Mouse (Mus musculus): ENCODE data around the gene Faxc.
A peak's percentile ranks its signal among the peaks of the same experiment; 100 is the strongest.

Gene Faxc

GRCm38 (mm10) chr4:21930971-21931771 lies at the start of gene Faxc:
Faxc (plus strand) TSS chr4:21931329.
- DNase-seq (ENCODE audit: low read depth) = peak; percentile 4

GRCm38 (mm10) chr4:21882806-21883205 lies 48.3 kb upstream of the Faxc start:
- no peak for DNase-seq (ENCODE audit: low read depth)

- no peak for DNase-seq (ENCODE audit: low read depth)
These were observed 45.3 kb upstream of the Faxc start for GRCm38 (mm10) chr4:21885831-21886230.

DNA sequence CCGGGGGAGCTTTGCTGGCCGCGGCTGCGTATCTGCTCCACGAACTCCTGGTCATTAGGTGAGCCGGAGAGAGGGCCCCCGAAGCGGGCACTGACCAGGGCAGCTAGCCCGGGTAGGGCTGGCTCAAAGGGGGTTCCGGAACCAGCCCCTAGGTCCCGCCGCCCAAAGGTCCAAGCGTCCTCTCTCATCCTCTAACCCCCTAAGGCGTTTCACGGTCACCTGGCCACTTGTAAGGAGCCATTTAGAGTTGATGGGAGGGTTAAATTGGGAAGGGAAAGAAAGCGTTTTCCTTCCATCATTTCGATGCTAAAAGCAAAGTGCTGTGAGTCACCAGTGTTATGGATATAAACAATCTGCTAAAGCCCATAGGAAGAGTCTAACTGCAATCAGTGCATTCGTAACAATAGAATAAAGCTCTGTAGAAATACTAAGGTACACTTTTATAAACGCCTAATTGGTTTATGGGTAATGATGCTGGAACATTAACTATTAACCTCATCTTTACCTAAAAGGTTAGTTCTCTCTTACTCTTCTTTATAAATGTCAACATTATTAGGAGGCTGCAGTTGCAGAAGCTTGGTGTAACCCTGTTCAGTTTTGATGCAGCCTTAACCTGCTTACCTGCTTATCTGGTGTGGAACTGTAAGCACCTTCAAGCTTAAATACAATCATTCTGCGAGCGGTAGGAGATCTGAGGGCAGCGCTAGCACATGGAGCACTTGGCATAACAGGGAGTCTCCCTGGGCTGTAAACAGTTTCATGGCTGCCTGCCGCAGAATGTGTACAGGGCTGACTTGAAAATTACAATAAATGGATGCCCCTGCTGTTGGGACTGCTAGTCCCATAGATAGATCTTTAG lies 872 bp downstream of the Faxc start:
- no peak for DNase-seq (ENCODE audit: low read depth)

GRCm38 (mm10) chr4:21935378-21935777 lies 4.2 kb downstream of the Faxc start:
- no peak for DNase-seq (ENCODE audit: low read depth)

DNA sequence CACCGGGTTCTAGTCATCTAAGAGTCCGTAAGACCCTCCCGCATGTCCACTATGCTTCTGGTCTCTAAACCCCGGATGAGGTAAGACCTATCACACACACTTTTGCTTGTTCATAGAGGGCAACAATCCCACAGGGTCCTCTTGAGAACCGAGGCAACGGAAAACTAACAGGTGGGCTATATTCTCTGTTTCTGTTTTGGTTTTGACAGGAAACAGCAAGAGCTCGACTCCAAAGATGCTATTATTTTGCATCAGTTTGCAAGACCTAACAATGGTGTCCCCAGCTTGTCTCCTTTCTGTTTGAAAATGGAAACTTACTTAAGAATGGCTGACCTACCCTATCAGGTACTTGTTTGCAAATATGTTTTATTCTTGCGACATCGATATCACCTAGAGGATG lies 5.3 kb downstream of the Faxc start:
- no peak for DNase-seq (ENCODE audit: low read depth)

GRCm38 (mm10) chr4:21937890-21938289 lies 6.8 kb downstream of the Faxc start:
- DNase-seq (ENCODE audit: low read depth) = no peak

- no peak for DNase-seq (ENCODE audit: low read depth)
These were observed 13.5 kb downstream of the Faxc start for GRCm38 (mm10) chr4:21944672-21945071.

GRCm38 (mm10) chr4:21951444-21951843 lies 20.3 kb downstream of the Faxc start:
- DNase-seq (ENCODE audit: low read depth) = peak; percentile 48

- no peak for DNase-seq (ENCODE audit: low read depth)
These were observed 21.1 kb downstream of the Faxc start for GRCm38 (mm10) chr4:21952255-21952654.

- DNase-seq (ENCODE audit: low read depth) = peak; percentile 56
These were observed 26.6 kb downstream of the Faxc start for GRCm38 (mm10) chr4:21957570-21958321.

DNA sequence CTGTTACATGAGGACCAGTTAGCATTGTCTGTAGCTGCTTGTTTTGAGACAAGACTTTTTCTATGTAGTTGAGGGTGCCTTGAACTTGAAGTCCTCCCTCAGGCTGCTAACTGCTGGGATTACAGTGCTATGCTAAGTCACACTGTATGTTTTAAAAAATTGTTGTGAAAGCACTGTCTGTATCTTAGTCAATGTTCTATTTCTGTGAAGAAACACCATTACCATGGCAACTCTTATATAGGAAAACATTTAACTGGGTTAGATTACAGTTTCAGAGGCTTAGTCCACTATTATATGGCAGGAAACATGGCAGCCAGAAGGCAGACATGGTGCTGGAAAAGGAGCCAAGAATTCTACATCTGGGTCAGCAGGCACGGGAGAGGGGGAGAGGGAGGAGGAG lies 40.8 kb downstream of the Faxc start:
- no peak for DNase-seq (ENCODE audit: low read depth)

DNA sequence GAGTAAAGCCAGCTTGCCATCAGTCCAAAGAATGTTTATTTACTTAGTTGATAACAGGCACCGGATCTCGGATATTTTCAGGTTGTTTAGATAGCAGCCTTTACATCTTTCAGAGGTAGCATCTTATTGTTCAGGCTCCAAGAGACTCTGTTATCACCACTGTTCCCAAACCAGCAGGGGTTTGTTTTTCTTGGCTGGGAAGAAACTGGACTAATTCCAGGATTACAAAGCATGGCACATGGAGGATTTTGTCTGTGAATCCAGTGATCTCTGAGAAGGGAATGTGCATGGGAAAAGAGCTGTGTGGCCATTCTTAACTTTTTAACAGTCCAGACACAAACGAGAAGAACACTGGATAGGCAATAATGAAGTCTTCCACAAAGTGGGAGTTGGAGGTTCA lies 43.0 kb downstream of the Faxc start:
- DNase-seq (ENCODE audit: low read depth) = no peak

- no peak for DNase-seq (ENCODE audit: low read depth)
These were observed 49.3 kb downstream of the Faxc start for GRCm38 (mm10) chr4:21980471-21980870.

- DNase-seq (ENCODE audit: low read depth) = no peak
These were observed 51.3 kb downstream of the Faxc start for GRCm38 (mm10) chr4:21982449-21982848.

DNA sequence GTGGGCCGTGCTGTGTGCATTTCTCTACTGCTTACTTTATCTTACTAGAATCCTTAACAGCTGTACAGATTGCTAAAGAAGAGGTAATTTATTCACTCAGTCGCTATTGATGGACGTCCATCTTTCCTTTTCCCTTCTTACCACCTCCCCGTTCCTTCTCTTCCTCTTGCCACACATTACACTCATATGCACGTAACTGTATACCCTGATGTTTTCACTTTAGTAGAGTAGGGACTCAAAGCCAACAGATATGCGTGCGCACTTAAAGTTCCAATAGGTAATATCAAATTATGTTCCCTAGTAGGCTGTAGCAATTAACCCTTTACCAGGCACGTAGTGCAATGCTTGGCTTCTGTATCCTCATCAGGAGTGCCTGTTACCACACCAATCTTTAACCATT lies 55.7 kb downstream of the Faxc start:
- DNase-seq (ENCODE audit: low read depth) = no peak

GRCm38 (mm10) chr4:21987460-21987859 lies 56.3 kb downstream of the Faxc start:
- no peak for DNase-seq (ENCODE audit: low read depth)

- no peak for DNase-seq (ENCODE audit: low read depth)
These were observed 58.5 kb downstream of the Faxc start for GRCm38 (mm10) chr4:21989571-21990091.

DNA sequence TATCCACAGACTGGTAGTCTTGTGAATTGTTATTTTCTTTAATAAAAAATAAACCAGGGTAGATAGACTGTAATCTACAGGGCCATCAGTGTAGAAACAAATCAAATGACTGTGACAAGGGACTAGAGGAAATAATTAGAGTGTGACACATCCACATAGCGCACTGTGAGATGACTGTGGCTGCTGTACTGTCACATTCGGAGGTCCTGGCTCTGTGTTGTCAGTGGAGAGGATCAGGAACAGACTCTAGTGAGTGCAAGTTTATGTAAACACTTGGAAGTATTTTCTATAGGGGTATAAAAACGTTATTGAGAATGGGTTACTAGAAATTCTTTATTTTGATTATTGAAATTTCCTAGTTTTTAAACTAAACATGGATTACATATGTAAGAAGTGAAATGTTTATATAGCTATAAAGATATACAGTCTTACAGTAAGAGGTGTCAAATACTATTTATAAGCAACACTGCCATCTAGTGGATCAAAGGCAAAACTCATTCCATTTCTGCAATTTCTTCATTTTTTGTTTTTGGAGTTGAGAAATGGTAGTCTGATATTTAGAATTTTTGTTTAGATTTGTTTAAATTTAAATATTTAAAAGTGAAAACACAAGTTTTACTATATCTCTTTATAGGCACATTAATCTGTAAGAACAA lies 59.6 kb downstream of the Faxc start:
- DNase-seq (ENCODE audit: low read depth) = peak; percentile 37

DNA sequence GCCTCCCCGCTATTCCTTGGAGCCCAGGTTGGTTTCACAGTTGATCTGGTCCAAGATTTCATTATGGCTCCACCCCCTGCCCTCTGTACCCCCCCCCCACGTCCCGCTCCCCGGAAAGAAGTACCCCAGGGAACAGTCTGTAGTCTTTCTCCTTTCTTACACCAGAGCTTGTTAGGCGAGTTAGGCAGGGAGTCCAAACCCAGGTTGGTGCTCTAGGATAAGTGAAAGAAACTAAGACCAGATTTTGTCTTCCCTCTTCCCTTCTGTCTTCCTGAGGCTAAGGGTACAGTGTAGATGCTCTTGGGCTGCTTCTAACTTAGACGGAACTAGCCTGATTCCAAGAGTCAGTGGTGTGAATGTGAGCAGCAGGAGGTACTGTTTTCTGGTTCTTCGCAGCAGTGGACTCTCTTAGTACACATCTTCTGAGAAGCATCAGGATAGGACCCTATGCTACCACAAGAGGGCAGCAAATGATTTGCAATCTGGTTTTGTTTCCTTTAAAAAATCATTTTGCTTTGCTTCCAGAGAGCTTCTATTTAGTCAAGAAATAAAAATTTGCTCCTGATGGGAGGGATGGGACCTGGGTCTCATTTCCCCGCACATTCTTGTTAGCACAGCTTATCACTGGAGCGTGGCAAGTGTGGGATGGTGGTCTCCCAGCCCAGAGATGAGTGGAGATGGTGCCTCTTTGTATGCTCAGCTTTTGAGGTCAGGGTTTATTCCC lies 86.7 kb downstream of the Faxc start:
- DNase-seq (ENCODE audit: low read depth) = peak; percentile 38

DNA sequence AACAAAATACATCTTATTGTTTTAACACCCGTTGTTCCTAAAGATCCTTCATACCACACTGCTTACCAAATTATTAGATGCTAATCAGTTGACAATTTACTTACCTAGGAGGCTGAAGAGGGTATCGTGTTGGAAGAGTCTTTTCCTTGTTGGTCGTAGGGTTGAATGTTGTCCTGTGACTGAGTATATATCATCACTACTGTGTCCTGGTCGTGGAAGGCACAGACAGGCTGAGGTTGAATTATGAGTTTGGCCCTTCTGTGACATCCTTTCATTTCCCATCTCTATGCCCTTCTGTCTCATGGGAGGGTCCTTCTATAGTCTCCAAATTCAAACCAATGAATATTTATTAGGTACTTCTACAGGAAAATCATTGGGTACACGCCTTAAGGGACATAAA lies 87.3 kb downstream of the Faxc start:
- no peak for DNase-seq (ENCODE audit: low read depth)

Measured in induced T-regulatory cell, adult 2 months (primary cell).